Mouse (Mus musculus) lung, embryonic 16.5 days (tissue): Measurements from ENCODE around the gene Mosmo. TPM values are rescaled to one million over a fixed set of nuclear protein-coding genes. Genes with fewer than 3 reads are reported as not detected.
A peak's percentile ranks its signal among the peaks of the same experiment; 100 is the strongest.

Experiments
- ATAC-seq: fragments of 200-750 bp; cut with Nextera tagmentation; 2 replicates; pipeline ENCODE4 v1.8.0; 2017; ENCODE audit warnings: low read depth, mild to moderate bottlenecking, moderate library complexity
- H3K27ac ChIP-seq: fragments of 300-500 bp; sonication (generic); 2 replicates; pipeline ENCODE4 v1.5.1; 2014; ENCODE audit warnings: mild to moderate bottlenecking, control low read depth, low read length
- H3K27me3 ChIP-seq: fragments of 300-500 bp; sonication (generic); 2 replicates; pipeline ENCODE4 v1.6.1; 2014; ENCODE audit warnings: low read depth, low read length, mixed read lengths; ENCODE audit not compliant: control insufficient read depth, insufficient read depth
- H3K36me3 ChIP-seq: fragments of 300-500 bp; sonication (generic); 2 replicates; pipeline ENCODE4 v1.6.1; 2014; ENCODE audit warnings: low read length; ENCODE audit not compliant: control insufficient read depth, insufficient read depth
- H3K4me1 ChIP-seq: fragments of 300-500 bp; sonication (generic); replicated peaks from 2 replicates; pipeline ENCODE4 v1.6.1; 2014; ENCODE audit warnings: low read length, mixed read lengths; ENCODE audit not compliant: control insufficient read depth, insufficient read depth
- H3K4me2 ChIP-seq: fragments of 300-500 bp; sonication (generic); 2 replicates; pipeline ENCODE4 v1.6.1; 2014; ENCODE audit warnings: low read depth, low read length, control low read depth
- H3K4me3 ChIP-seq: fragments of 300-500 bp; sonication (generic); 2 replicates; pipeline ENCODE4 v1.5.1; 2014; ENCODE audit warnings: mild to moderate bottlenecking, low read length, control low read depth
- H3K9ac ChIP-seq: fragments of 300-500 bp; sonication (generic); 2 replicates; pipeline ENCODE4 v1.6.1; 2014; ENCODE audit warnings: low read length, control low read depth
- H3K9me3 ChIP-seq: fragments of 300-500 bp; sonication (generic); 2 replicates; pipeline ENCODE4 v1.6.1; 2016; ENCODE audit warnings: low read length; ENCODE audit not compliant: control insufficient read depth
- WGBS: fragments of 180-500 bp; shearing (Covaris S2); extraction: QIAGEN DNeasy Blood & Tissue Kit; methylation state at CpG from one replicate; pipeline ENCODE4 v1.1.7; 2014; 5-methylcytosine and 5-hydroxymethylcytosine counted together
- polyA plus RNA-seq: library from polyadenylated mRNA; unstranded; fragments of >200 nt; fragmentation: Nextera tagmentation; extraction: Ambion mirVana; gene quantifications from 2 replicates; pipeline ENCODE4 v1.2.1, GENCODE M21; 2015

Gene Mosmo
- polyA plus RNA-seq, 1 experiment from 2014 or later, result 11.7 TPM

- no peak for ATAC-seq
- 84% methylated on average over 6 of the region's 6 CpGs for WGBS
- Histone ChIP-seq H3K4me3 (no peak overlapping the region), H3K4me2 (no peak overlapping the region), H3K9ac (no peak overlapping the region), H3K27ac (no peak overlapping the region), H3K4me1 (peaks cover 9% of the 10 kb centered on the region), H3K36me3 (no peaks in the 10 kb centered on the region), H3K9me3 (no peaks in the 10 kb centered on the region), H3K27me3 (no peaks in the 10 kb centered on the region)
Observed at GRCm38 (mm10) chr7:120744606-120745005, 67.2 kb downstream of the Mosmo start.

- H3K4me1 ChIP-seq, result peaks cover 3% of the 10 kb centered on the region
- H3K4me3 ChIP-seq, result no peak overlapping the region
- no peaks in the 10 kb centered on the region for H3K9me3 ChIP-seq
- no peak overlapping the region for H3K4me2 ChIP-seq
- peak; percentile 89 for ATAC-seq
- no peak overlapping the region; the same call in 1 of the 2 replicates for H3K27ac ChIP-seq
- no peaks in the 10 kb centered on the region for H3K27me3 ChIP-seq
- WGBS, result 40% methylated on average over 3 of the region's 3 CpGs
- H3K9ac ChIP-seq, result no peak overlapping the region
- H3K36me3 ChIP-seq, result no peaks in the 10 kb centered on the region
Observed at GRCm38 (mm10) chr7:120746029-120746428, 68.6 kb downstream of the Mosmo start.

GRCm38 (mm10) chr7:120746821-120747220 lies 69.4 kb downstream of the Mosmo start:
- Histone ChIP-seq H3K27ac (no peak overlapping the region), H3K9me3 (no peaks in the 10 kb centered on the region), H3K27me3 (no peaks in the 10 kb centered on the region), H3K36me3 (no peaks in the 10 kb centered on the region), H3K9ac (no peak overlapping the region), H3K4me2 (no peak overlapping the region), H3K4me1 (peaks cover 3% of the 10 kb centered on the region), H3K4me3 (no peak overlapping the region)
- ATAC-seq, result no peak
- 82% methylated on average over 5 of the region's 5 CpGs for WGBS

GRCm38 (mm10) chr7:120748478-120748877 lies 71.1 kb downstream of the Mosmo start:
- Histone ChIP-seq H3K4me3 (no peak overlapping the region), H3K9ac (no peak overlapping the region), H3K27me3 (no peaks in the 10 kb centered on the region), H3K36me3 (no peaks in the 10 kb centered on the region), H3K9me3 (no peaks in the 10 kb centered on the region), H3K27ac (no peak overlapping the region), H3K4me2 (no peak overlapping the region), H3K4me1 (peaks cover 3% of the 10 kb centered on the region)
- no peak for ATAC-seq

GRCm38 (mm10) chr7:120751330-120751729 lies 73.9 kb downstream of the Mosmo start:
- H3K4me3 ChIP-seq, result no peak overlapping the region
- no peaks in the 10 kb centered on the region for H3K9me3 ChIP-seq
- H3K4me1 ChIP-seq, result no peaks in the 10 kb centered on the region; the same call in 1 of the 2 replicates
- no peaks in the 10 kb centered on the region for H3K36me3 ChIP-seq
- H3K9ac ChIP-seq, result no peak overlapping the region
- ATAC-seq, result no peak
- no peak overlapping the region for H3K27ac ChIP-seq
- H3K27me3 ChIP-seq, result no peaks in the 10 kb centered on the region
- no peak overlapping the region for H3K4me2 ChIP-seq

GRCm38 (mm10) chr7:120751906-120752305 lies 74.5 kb downstream of the Mosmo start:
- Histone ChIP-seq H3K9me3 (no peaks in the 10 kb centered on the region), H3K9ac (no peak overlapping the region), H3K4me3 (no peak overlapping the region), H3K4me1 (no peaks in the 10 kb centered on the region), H3K36me3 (no peaks in the 10 kb centered on the region), H3K4me2 (no peak overlapping the region), H3K27ac (no peak overlapping the region), H3K27me3 (no peaks in the 10 kb centered on the region)
- WGBS, result 81% methylated on average over 7 of the region's 7 CpGs
- no peak for ATAC-seq

- no peaks in the 10 kb centered on the region for H3K27me3 ChIP-seq
- WGBS, result 3% methylated on average over 5 of the region's 5 CpGs
- H3K36me3 ChIP-seq, result no peaks in the 10 kb centered on the region
- no peak overlapping the region for H3K9ac ChIP-seq
- no peak overlapping the region for H3K27ac ChIP-seq
- no peaks in the 10 kb centered on the region for H3K4me1 ChIP-seq
- ATAC-seq, result peak; percentile 59; the same call in 1 of the 2 replicates
- H3K4me2 ChIP-seq, result no peak overlapping the region
- H3K9me3 ChIP-seq, result no peaks in the 10 kb centered on the region
- H3K4me3 ChIP-seq, result no peak overlapping the region
Observed at GRCm38 (mm10) chr7:120754671-120755070, 77.3 kb downstream of the Mosmo start.

DNA sequence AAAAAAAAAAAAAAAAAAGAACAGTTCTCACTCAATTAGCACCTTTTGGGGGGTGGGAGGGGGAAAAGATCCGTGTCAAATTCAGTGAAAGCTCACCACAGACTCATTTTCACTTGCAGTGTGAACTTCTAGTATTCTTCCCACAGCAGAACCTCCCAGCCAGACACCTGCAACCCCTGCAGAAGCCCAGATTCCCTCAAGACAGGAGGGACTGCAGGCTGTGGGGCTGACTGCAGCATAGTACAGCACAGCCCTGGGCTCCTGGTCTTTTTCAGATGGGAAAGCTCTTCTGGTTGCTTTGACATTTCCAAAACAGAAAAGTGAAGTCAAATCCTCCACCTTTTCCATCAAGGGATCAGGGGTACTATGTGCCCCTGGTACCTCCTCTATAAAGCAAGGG lies 90.0 kb downstream of the Mosmo start:
- Histone ChIP-seq H3K36me3 (no peaks in the 10 kb centered on the region), H3K4me2 (no peak overlapping the region), H3K9me3 (no peaks in the 10 kb centered on the region), H3K9ac (no peak overlapping the region), H3K27me3 (no peaks in the 10 kb centered on the region), H3K4me3 (no peak overlapping the region), H3K27ac (no peak overlapping the region), H3K4me1 (no peaks in the 10 kb centered on the region)
- ATAC-seq, result no peak
- WGBS, result 0% methylated on average over 1 of the region's 1 CpGs

GRCm38 (mm10) chr7:120771389-120771788 lies 94.0 kb downstream of the Mosmo start:
- no peak overlapping the region for H3K9ac ChIP-seq
- WGBS, result 42% methylated on average over 1 of the region's 1 CpGs
- no peak for ATAC-seq
- H3K4me3 ChIP-seq, result no peak overlapping the region
- no peaks in the 10 kb centered on the region for H3K9me3 ChIP-seq
- no peaks in the 10 kb centered on the region for H3K36me3 ChIP-seq
- H3K4me1 ChIP-seq, result no peaks in the 10 kb centered on the region
- no peak overlapping the region for H3K27ac ChIP-seq
- no peaks in the 10 kb centered on the region for H3K27me3 ChIP-seq
- H3K4me2 ChIP-seq, result no peak overlapping the region

DNA sequence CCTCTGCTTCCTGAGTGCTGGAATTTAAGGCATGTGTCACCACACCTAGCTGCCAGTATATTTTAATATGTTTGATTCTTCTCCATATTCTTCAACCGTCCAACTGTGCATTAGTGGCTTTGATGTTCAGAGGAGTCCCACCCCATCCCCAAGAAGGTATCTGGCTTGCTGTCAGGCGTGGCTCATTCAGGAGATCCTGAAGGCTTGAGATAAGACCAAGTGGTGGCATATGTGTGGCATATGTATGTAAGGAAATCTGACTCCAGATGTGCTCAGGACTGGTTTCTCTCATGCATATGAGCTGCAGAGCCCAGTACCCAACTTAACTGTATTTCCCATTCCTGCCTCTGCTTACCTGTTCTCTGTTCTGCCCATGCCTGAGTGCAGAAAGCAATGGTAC lies 100.6 kb downstream of the Mosmo start:
- Histone ChIP-seq H3K27me3 (no peaks in the 10 kb centered on the region), H3K9me3 (no peaks in the 10 kb centered on the region), H3K4me1 (no peaks in the 10 kb centered on the region), H3K9ac (no peak overlapping the region), H3K27ac (no peak overlapping the region), H3K4me3 (no peak overlapping the region), H3K4me2 (no peak overlapping the region), H3K36me3 (no peaks in the 10 kb centered on the region)
- ATAC-seq, result no peak
- WGBS, result 35% methylated on average over 2 of the region's 2 CpGs
